Mouse (Mus musculus): Measurements from ENCODE around the gene Paxbp1. TPM values are rescaled to one million over a fixed set of nuclear protein-coding genes. Genes with fewer than 3 reads are reported as not detected.
"Not testable (repeated sequence)": the region's sequence is repeated elsewhere in the genome, so short reads cannot be mapped to it uniquely, and the experiment has no call there.

The Paxbp1 gene
- 10 to 100 TPM; 30.5 to 42.7 TPM for total RNA-seq (2021)
- long read RNA-seq, experiment 1, partial matches to known transcripts, result 2 of 24 reads
- long read RNA-seq, experiment 1, other reads (novel, unspliced or antisense), result 18 of 24 reads
- long read RNA-seq, experiment 2, partial matches to known transcripts, result 3 of 26 reads
- long read RNA-seq, experiment 2, other reads (novel, unspliced or antisense), result 16 of 26 reads

- DNase-seq (ENCODE audit: low spot score in 2 of 2), result peak; percentile 98 to 99
Measured at GRCm38 (mm10) chr16:91044270-91045182, at the start of gene Paxbp1. Gene Paxbp1, minus strand, starts transcription at chr16:91044543.

- no peak for DNase-seq (ENCODE audit: low spot score in 2 of 2)
Measured at GRCm38 (mm10) chr16:91086642-91087306, 42.4 kb upstream of the Paxbp1 start.

GRCm38 (mm10) chr16:91085239-91085825, 41.0 kb upstream of the Paxbp1 start:
- no peak for DNase-seq (ENCODE audit: low spot score in 2 of 2)

- DNase-seq (ENCODE audit: low spot score in 2 of 2), result no peak
Measured at GRCm38 (mm10) chr16:91084307-91085238, 40.2 kb upstream of the Paxbp1 start.

- DNase-seq (ENCODE audit: low spot score in 2 of 2), result no peak
Measured at GRCm38 (mm10) chr16:91083002-91083646, 38.8 kb upstream of the Paxbp1 start.

- DNase-seq (ENCODE audit: low spot score in 2 of 2), result peak in 1 of 2 experiments; percentile 65
Measured at GRCm38 (mm10) chr16:91081508-91081907, 37.2 kb upstream of the Paxbp1 start.

GRCm38 (mm10) chr16:91076180-91076579, 31.8 kb upstream of the Paxbp1 start:
- DNase-seq (ENCODE audit: low spot score in 2 of 2), result no peak

GRCm38 (mm10) chr16:91075423-91075822, 31.1 kb upstream of the Paxbp1 start:
- DNase-seq (ENCODE audit: low spot score in 2 of 2), result not testable (repeated sequence)

GRCm38 (mm10) chr16:91073163-91073892, 29.0 kb upstream of the Paxbp1 start:
- DNase-seq (ENCODE audit: low spot score in 2 of 2), result peak; percentile 75 to 92

GRCm38 (mm10) chr16:91072256-91072655, 27.9 kb upstream of the Paxbp1 start:
- no peak for DNase-seq (ENCODE audit: low spot score in 2 of 2)

GRCm38 (mm10) chr16:91068969-91069368, 24.6 kb upstream of the Paxbp1 start:
- peak; percentile 25 to 59 for DNase-seq (ENCODE audit: low spot score in 2 of 2)

GRCm38 (mm10) chr16:91067122-91067521, 22.8 kb upstream of the Paxbp1 start:
- DNase-seq (ENCODE audit: low spot score in 2 of 2), result no peak

GRCm38 (mm10) chr16:91064583-91065365, 20.4 kb upstream of the Paxbp1 start:
- DNase-seq (ENCODE audit: low spot score in 2 of 2), result no peak

GRCm38 (mm10) chr16:91063786-91064185, 19.4 kb upstream of the Paxbp1 start:
- no peak for DNase-seq (ENCODE audit: low spot score in 2 of 2)

- no peak for DNase-seq (ENCODE audit: low spot score in 2 of 2)
Measured at GRCm38 (mm10) chr16:91061531-91062318, 17.4 kb upstream of the Paxbp1 start.

GRCm38 (mm10) chr16:91057741-91058140, 13.4 kb upstream of the Paxbp1 start:
- DNase-seq (ENCODE audit: low spot score in 2 of 2), result no peak

GRCm38 (mm10) chr16:91057261-91057660, 12.9 kb upstream of the Paxbp1 start:
- no peak for DNase-seq (ENCODE audit: low spot score in 2 of 2)
